Mouse (Mus musculus) brain, embryonic 14.5 days (tissue): ENCODE data around the gene Atg16l1.

Experiments
- CTCF ChIP-seq: fragments of 200-500 bp; IDR thresholded peaks from 2 replicates; pipeline ENCODE4 v1.5.1; 2012; ENCODE audit warnings: inconsistent platforms, mild to moderate bottlenecking, moderate library complexity, borderline replicate concordance; ENCODE audit not compliant: insufficient read depth, insufficient read length; ENCODE audit errors: extremely low read depth
- POLR2A ChIP-seq: fragments of 200-500 bp; IDR thresholded peaks from 2 replicates; pipeline ENCODE4 v1.6.1; 2012; ENCODE audit warnings: mild to moderate bottlenecking, inconsistent platforms, borderline replicate concordance; ENCODE audit not compliant: poor library complexity, insufficient read depth, insufficient read length, severe bottlenecking; ENCODE audit errors: extremely low read depth

DNA sequence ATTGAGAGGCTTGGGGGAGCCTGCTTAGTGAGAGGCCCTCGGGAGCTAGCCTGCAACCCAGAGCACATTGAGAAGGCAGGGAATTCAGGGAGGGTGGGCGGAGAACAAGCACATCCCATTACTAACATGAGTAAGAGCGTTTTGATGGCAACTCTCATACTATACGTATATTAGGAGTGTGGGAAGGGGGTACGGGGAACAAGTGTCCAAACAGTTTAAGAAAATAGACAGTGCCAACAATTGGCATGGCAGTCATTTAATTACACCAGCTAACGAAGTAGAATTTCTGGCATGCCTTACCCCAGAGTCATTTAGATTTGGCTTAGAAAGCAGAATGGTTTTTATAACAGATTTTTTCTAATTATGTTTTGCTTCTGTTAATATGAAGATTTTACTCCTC lies 25.8 kb upstream of the Atg16l1 start:
- TF ChIP-seq CTCF (no peak), POLR2A (no peak)
